Mouse (Mus musculus): ENCODE measurements around the gene Sacs. TPM values are rescaled to one million over a fixed set of nuclear protein-coding genes. Genes with fewer than 3 reads are reported as not detected.
A peak's percentile ranks its signal among the peaks of the same experiment; 100 is the strongest.

The Sacs gene
- polyA plus RNA-seq, 1 experiment from 2014 or later, result 8.3 TPM

- Histone ChIP-seq H3K27ac (no peak overlapping the region), H3K4me1 (no peaks in the 10 kb centered on the region), H3K4me2 (no peak overlapping the region), H3K27me3 (no peaks in the 10 kb centered on the region), H3K36me3 (replicated peaks) (no peaks in the 10 kb centered on the region), H3K9me3 (no peaks in the 10 kb centered on the region), H3K9ac (no peak overlapping the region), H3K4me3 (replicated peaks) (no peak overlapping the region)
- 71% methylated on average over 3 of the region's 3 CpGs for WGBS
- no peak for ATAC-seq (ENCODE audit: low FRiP score)
Measured at GRCm38 (mm10) chr14:61259084-61259483, 120.8 kb downstream of the Sacs start.

- no peak overlapping the region for H3K4me3 ChIP-seq (replicated peaks)
- 67% methylated on average over 5 of the region's 5 CpGs for WGBS
- H3K4me1 ChIP-seq, result no peaks in the 10 kb centered on the region
- H3K9ac ChIP-seq, result no peak overlapping the region
- no peaks in the 10 kb centered on the region for H3K36me3 ChIP-seq (replicated peaks)
- no peak for ATAC-seq (ENCODE audit: low FRiP score)
- no peak overlapping the region for H3K27ac ChIP-seq
- H3K9me3 ChIP-seq, result no peaks in the 10 kb centered on the region
- no peak overlapping the region for H3K4me2 ChIP-seq
- H3K27me3 ChIP-seq, result peaks cover 5% of the 10 kb centered on the region; the same call in 1 of the 2 replicates
Measured at GRCm38 (mm10) chr14:61267908-61268475, 129.7 kb downstream of the Sacs start.

- peaks cover 40% of the 10 kb centered on the region for H3K27me3 ChIP-seq
- no peaks in the 10 kb centered on the region for H3K9me3 ChIP-seq
- H3K4me1 ChIP-seq, result peaks cover 11% of the 10 kb centered on the region
- peak overlapping the region; percentile 44 for H3K4me2 ChIP-seq
- ATAC-seq (ENCODE audit: low FRiP score), result no peak
- 9% methylated on average over 38 of the region's 38 CpGs for WGBS
- no peak overlapping the region for H3K27ac ChIP-seq
- H3K36me3 ChIP-seq (replicated peaks), result no peaks in the 10 kb centered on the region
- H3K9ac ChIP-seq, result no peak overlapping the region
- H3K4me3 ChIP-seq (replicated peaks), result peak overlapping the region; percentile 5
Measured at GRCm38 (mm10) chr14:61274414-61275198, 136.3 kb downstream of the Sacs start.

GRCm38 (mm10) chr14:61277285-61277684, 139.0 kb downstream of the Sacs start:
- WGBS, result 46% methylated on average over 1 of the region's 1 CpGs
- H3K27ac ChIP-seq, result no peak overlapping the region
- no peak overlapping the region for H3K4me2 ChIP-seq
- no peak for ATAC-seq (ENCODE audit: low FRiP score)
- H3K36me3 ChIP-seq (replicated peaks), result no peaks in the 10 kb centered on the region
- peaks cover 40% of the 10 kb centered on the region for H3K27me3 ChIP-seq
- H3K9ac ChIP-seq, result no peak overlapping the region
- H3K4me3 ChIP-seq (replicated peaks), result no peak overlapping the region
- peaks cover 11% of the 10 kb centered on the region for H3K4me1 ChIP-seq
- H3K9me3 ChIP-seq, result no peaks in the 10 kb centered on the region

GRCm38 (mm10) chr14:61278676-61279300, 140.5 kb downstream of the Sacs start:
- H3K27me3 ChIP-seq, result peaks cover 30% of the 10 kb centered on the region
- ATAC-seq (ENCODE audit: low FRiP score), result no peak
- H3K4me3 ChIP-seq (replicated peaks), result no peak overlapping the region
- no peak overlapping the region for H3K9ac ChIP-seq
- H3K4me2 ChIP-seq, result no peak overlapping the region
- WGBS, result 91% methylated on average over 7 of the region's 7 CpGs
- H3K9me3 ChIP-seq, result no peaks in the 10 kb centered on the region
- H3K27ac ChIP-seq, result no peak overlapping the region
- peaks cover 11% of the 10 kb centered on the region for H3K4me1 ChIP-seq
- no peaks in the 10 kb centered on the region for H3K36me3 ChIP-seq (replicated peaks)

- no peaks in the 10 kb centered on the region for H3K36me3 ChIP-seq (replicated peaks)
- H3K4me1 ChIP-seq, result no peaks in the 10 kb centered on the region
- H3K27ac ChIP-seq, result no peak overlapping the region
- WGBS, result 70% methylated on average over 19 of the region's 19 CpGs
- no peak overlapping the region for H3K4me3 ChIP-seq (replicated peaks)
- H3K27me3 ChIP-seq, result no peaks in the 10 kb centered on the region
- no peak overlapping the region for H3K9ac ChIP-seq
- ATAC-seq (ENCODE audit: low FRiP score), result no peak
- no peak overlapping the region for H3K4me2 ChIP-seq
- H3K9me3 ChIP-seq, result no peaks in the 10 kb centered on the region
Measured at GRCm38 (mm10) chr14:61288606-61289286, 150.5 kb downstream of the Sacs start.

Other genes starting within 250 kb of the Sacs start
- 92.5 and 118 TPM in 2 replicates for gene Tnfrsf19, start 92.0 kb upstream of the Sacs start, polyA plus RNA-seq (2016; fragmentation: Nextera tagmentation; extraction: Ambion mirVana)
- gene Sgcg, start 120.0 kb downstream of the Sacs start, polyA plus RNA-seq (2016; fragmentation: Nextera tagmentation; extraction: Ambion mirVana), result 0.05 and 0.19 TPM in 2 replicates
- 0.13 and 0.26 TPM in 2 replicates for gene Arl11, start 171.3 kb downstream of the Sacs start, polyA plus RNA-seq (2016; fragmentation: Nextera tagmentation; extraction: Ambion mirVana)
- gene Ebpl, start 222.0 kb downstream of the Sacs start, polyA plus RNA-seq (2016; fragmentation: Nextera tagmentation; extraction: Ambion mirVana), result 10.4 and 11.1 TPM in 2 replicates

All from forebrain, embryonic 12.5 days (tissue).